Mouse (Mus musculus) G1E (cell line): ENCODE measurements around the gene Cntnap1.

Source experiments
- CTCF ChIP-seq: IDR thresholded peaks from 2 replicates; pipeline ENCODE4 v1.5.1; 2012; ENCODE audit warnings: low read depth, low read length, inconsistent platforms, mixed read lengths
- GATA1 ChIP-seq: IDR thresholded peaks from 2 replicates; pipeline ENCODE4 v1.6.1; 2012; ENCODE audit warnings: borderline replicate concordance, low read length, inconsistent platforms, mixed read lengths
- POLR2AphosphoS5 ChIP-seq: IDR thresholded peaks from 2 replicates; pipeline ENCODE4 v1.6.1; 2012; ENCODE audit warnings: low read depth, low read length, inconsistent platforms; ENCODE audit not compliant: insufficient replicate concordance
- TAL1 ChIP-seq: conservative IDR thresholded peaks from 2 replicates; pipeline ENCODE4 v1.6.1; 2012; ENCODE audit warnings: low read depth, low read length, inconsistent platforms, mixed read lengths

GRCm38 (mm10) chr11:101120545-101121188 lies 49.7 kb upstream of the Cntnap1 start:
- TF ChIP-seq CTCF: no peak
- no peak for TF ChIP-seq GATA1
- no peak for TF ChIP-seq TAL1
- TF ChIP-seq POLR2AphosphoS5: no peak
